Mouse (Mus musculus): ENCODE results near the gene Dok4. TPM values are rescaled to one million over a fixed set of nuclear protein-coding genes. Genes with fewer than 3 reads are reported as not detected.

The Dok4 gene
- total RNA-seq, 2 experiments from 2014 or later, result 74.9 to 79.5 TPM

GRCm38 (mm10) chr8:94820553-94820952 is 55.6 kb downstream of the Dok4 start:
- intact Hi-C loops (cut with DNase I), result no loop called here

GRCm38 (mm10) chr8:94819671-94820179 is 56.4 kb downstream of the Dok4 start:
- intact Hi-C loops (cut with DNase I), result loop anchor here (10.0 kb wide), 1 partner anchor 225 kb away; no protein-coding TSS in a partner anchor
- peak in 1 of 2 experiments; percentile 24 for DNase-seq (ENCODE audit: extremely low spot score in 1 of 2, low spot score in 2 of 2)

More at GRCm38 (mm10) chr8:94820553-94820952, 55.6 kb downstream of the Dok4 start:
- no peak for DNase-seq (ENCODE audit: extremely low spot score in 1 of 2, low spot score in 2 of 2)

GRCm38 (mm10) chr8:94817933-94818332 is 58.2 kb downstream of the Dok4 start:
- DNase-seq (ENCODE audit: extremely low spot score in 1 of 2, low spot score in 2 of 2), result no peak
- intact Hi-C loops (cut with DNase I), result loop anchor here (10.0 kb wide), 1 partner anchor 223 kb away; no protein-coding TSS in a partner anchor

- DNase-seq (ENCODE audit: extremely low spot score in 1 of 2, low spot score in 2 of 2), result peak in 1 of 2 experiments; percentile 24
- intact Hi-C loops (cut with DNase I), result loop anchor here (5.0 to 10.0 kb wide), 2 partner anchors 42 to 220 kb away; partner anchors contain the start of gene Cx3cl1
Observed at GRCm38 (mm10) chr8:94814556-94814955, 61.6 kb downstream of the Dok4 start.

Other genes with a start within 250 kb of the Dok4 start
- gene Arl2bp, start 209.7 kb downstream of the Dok4 start, total RNA-seq (2021), result 100 to 1,000 TPM; 149 to 156 TPM
- 10 to 100 TPM; 19.5 to 25.3 TPM for gene Pllp, start 180.1 kb downstream of the Dok4 start, total RNA-seq (2021)
- under 1 TPM; 0.15 to 0.26 TPM for gene Ccl22, start 130.7 kb downstream of the Dok4 start, total RNA-seq (2021)
- gene Cx3cl1, start 104.3 kb downstream of the Dok4 start, total RNA-seq (2021), result 100 to 1,000 TPM; 417 to 438 TPM
- 10 to 100 TPM; 10.8 to 12.3 TPM for gene Ccl17, start 65.9 kb downstream of the Dok4 start, total RNA-seq (2021)
- gene Coq9, start 38.0 kb downstream of the Dok4 start, total RNA-seq (2021), result 10 to 100 TPM; 58.7 to 62.1 TPM
- 10 to 100 TPM; 75.8 to 82.3 TPM for gene Ciapin1, start 38.0 kb downstream of the Dok4 start, total RNA-seq (2021)
- gene Polr2c, start 18.9 kb downstream of the Dok4 start, total RNA-seq (2021), result 10 to 100 TPM; 50.9 to 55.1 TPM
- gene Ccdc102a, start 41.8 kb upstream of the Dok4 start, total RNA-seq (2021), result 1 to 10 TPM; 2.6 to 3.3 TPM
- not detected for gene Adgrg5, start 47.4 kb upstream of the Dok4 start, total RNA-seq (2021)
- gene Adgrg1, start 98.4 kb upstream of the Dok4 start, total RNA-seq (2021), result 100 to 1,000 TPM; 122 to 128 TPM
- gene Adgrg3, start 141.4 kb upstream of the Dok4 start, total RNA-seq (2021), result under 1 TPM; 0.22 to 0.32 TPM
- 1 to 10 TPM in 1 of 2 experiments, under 1 TPM in 1; 0.86 to 1.6 TPM for gene Drc7, start 178.8 kb upstream of the Dok4 start, total RNA-seq (2021)
- 10 to 100 TPM; 40.9 to 45.3 TPM for gene Katnb1, start 204.9 kb upstream of the Dok4 start, total RNA-seq (2021)

All from left cerebral cortex, postnatal 10 days (tissue).